Mouse (Mus musculus) gonadal fat pad, adult 2 months (tissue): Measurements from ENCODE around the gene Magel2. TPM values are rescaled to one million over a fixed set of nuclear protein-coding genes. Genes with fewer than 3 reads are reported as not detected.

Experiments used
- DNase-seq: peaks from one replicate; pipeline ENCODE4 v3.0.0-alpha.2; 2012; ENCODE audit warnings: low read depth
- polyA plus RNA-seq: library from polyadenylated mRNA; depleted of rRNA; stranded (reverse); fragments of >200 nt; gene quantifications from 2 replicates; pipeline ENCODE4 v1.2.3, GENCODE M21; 2012; rRNA removed

The Magel2 gene
- polyA plus RNA-seq: not detected in 2 replicates

DNA sequence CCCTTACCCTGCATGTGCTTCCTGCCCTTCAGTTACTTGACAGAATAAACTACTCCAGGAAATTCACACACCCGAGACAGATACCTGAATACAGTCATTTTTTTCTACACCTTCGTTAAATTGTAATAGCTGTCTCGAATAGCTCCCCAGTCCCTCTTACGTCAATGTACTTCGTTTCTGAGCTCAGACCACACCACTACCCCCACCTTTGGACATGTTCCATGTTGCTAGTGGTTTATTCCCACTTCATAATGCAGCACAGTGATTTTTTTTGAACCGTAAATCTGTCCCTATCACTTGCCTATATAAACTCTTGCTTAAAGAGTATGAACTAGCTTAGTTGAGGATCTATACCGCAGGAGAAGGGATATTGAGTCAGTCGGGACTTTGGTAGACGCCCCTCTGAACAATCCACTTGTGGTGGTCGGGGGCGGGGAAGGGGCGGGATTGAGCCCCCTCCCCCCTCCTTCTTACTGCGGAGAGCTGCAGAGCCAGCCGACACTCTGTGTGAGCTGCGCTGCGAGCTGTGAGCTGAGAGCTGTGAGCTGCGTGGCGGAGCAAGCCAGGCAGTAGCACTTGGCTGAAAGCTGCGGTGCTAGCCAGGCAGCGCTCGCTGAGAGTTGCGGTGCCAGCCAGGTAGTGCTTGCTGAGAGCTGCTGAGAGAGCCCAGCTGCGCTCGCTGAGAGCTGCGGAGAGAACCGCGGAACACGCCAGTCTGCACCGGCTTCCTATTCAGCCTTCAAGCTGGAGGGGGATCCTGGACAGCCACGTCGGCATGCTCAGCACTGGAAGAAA lies at the start of gene Magel2:
Gene Magel2 (plus strand): TSS at position 501 of the 795 bp plus-strand sequence.
- DNase-seq: no peak

DNA sequence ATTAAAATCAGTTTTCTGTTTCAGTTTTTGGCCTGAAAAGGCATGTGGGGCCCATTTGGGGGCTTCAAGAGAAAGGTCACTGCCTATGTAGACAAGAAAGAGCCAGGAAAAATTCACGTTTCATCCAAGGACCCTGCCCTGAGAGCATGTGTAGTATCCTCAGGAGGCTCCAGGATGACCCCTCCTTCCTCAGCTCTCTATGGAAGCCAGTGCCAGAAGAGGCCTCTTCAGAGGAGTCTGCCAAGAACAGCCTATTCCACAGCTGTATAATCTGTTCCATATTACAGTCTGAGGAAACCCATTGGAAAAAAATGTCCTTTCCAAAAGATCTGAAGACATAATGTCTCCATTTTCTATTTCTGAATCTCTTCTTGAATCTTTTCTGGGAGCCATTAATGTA lies 31.4 kb upstream of the Magel2 start:
- DNase-seq: no peak

DNA sequence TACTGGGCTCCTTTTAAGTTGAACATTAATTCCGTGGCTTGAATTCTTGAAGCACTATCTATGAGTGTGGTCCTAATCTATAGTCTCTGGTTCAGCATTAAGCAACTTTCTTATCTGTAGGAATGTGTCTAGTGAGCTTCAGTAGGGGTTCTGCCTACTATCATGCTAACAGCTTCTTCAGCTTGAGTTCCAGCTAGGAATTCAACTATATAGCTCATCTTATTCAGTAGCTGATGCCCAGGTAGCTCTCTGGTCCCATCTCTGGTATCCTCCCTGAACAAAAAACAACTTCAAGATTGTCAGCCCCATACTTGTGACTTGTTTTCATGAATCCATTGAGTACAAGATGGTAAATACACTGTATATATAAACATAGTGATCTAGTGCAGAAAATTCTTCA lies 30.5 kb upstream of the Magel2 start, which contains the start of gene Ndn:
Gene Ndn (plus strand): TSS at position 301 of the 400 bp plus-strand sequence.
- DNase-seq: no peak

- no peak for DNase-seq
Observed at GRCm38 (mm10) chr7:62348106-62348803, 28.6 kb upstream of the Magel2 start.

GRCm38 (mm10) chr7:62348804-62349190 lies 28.0 kb upstream of the Magel2 start:
- DNase-seq: no peak

- no peak for DNase-seq
Observed at GRCm38 (mm10) chr7:62351266-62351665, 25.5 kb upstream of the Magel2 start.

- no peak for DNase-seq
Observed at GRCm38 (mm10) chr7:62365039-62365636, 11.7 kb upstream of the Magel2 start.

GRCm38 (mm10) chr7:62366730-62367129 lies 10.1 kb upstream of the Magel2 start:
- DNase-seq: no peak

- DNase-seq: no peak
Observed at GRCm38 (mm10) chr7:62375658-62376057, 1.2 kb upstream of the Magel2 start.

- DNase-seq: no peak
Observed at GRCm38 (mm10) chr7:62377313-62377712, 503 bp downstream of the Magel2 start.

GRCm38 (mm10) chr7:62378529-62378928 lies 1.7 kb downstream of the Magel2 start:
- no peak for DNase-seq

DNA sequence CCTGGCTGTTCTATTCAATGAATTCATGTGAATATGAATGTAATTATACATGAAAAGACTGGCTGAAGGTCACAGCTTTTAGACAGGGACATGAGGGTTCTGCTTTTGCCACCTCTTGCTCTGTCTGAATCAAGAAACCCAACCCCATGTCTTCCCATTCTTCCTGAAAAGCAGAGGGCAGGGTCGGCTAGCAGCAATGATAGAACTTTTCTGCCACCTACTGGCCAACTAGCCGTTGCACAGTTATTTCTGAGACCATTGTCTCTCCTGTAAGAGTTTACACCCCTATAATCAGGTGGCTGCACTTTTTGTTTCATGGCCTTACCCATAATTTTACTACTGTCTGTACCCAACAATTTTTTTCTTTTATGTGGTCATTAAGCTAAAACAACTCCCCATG lies 5.6 kb downstream of the Magel2 start:
- no peak for DNase-seq

- DNase-seq: no peak
Observed at GRCm38 (mm10) chr7:62388291-62388690, 11.5 kb downstream of the Magel2 start.

- no peak for DNase-seq
Observed at GRCm38 (mm10) chr7:62392202-62392601, 15.4 kb downstream of the Magel2 start.

- DNase-seq: no peak
Observed at GRCm38 (mm10) chr7:62406573-62407050, 29.8 kb downstream of the Magel2 start.

GRCm38 (mm10) chr7:62407803-62408202 lies 31.0 kb downstream of the Magel2 start:
- DNase-seq: no peak

DNA sequence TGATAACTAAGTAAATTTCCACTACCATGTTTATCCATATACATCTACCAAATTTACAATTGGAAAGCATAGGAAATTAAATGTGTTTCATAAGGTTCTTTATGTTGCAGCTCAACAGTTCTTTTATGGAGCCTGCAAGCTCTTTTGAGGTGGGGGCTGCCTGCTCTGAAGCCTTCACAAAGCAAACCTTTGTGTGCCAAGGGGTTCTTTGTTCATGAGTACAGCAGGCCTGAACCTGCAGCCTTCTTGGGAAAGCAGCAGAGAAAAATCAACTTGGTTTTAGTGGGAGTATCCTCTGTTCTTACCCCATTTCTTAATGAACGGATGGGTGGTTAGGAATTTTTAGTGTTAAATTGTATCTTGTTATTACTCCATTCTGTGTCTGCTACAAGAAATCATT lies 38.4 kb downstream of the Magel2 start:
- DNase-seq: no peak

DNA sequence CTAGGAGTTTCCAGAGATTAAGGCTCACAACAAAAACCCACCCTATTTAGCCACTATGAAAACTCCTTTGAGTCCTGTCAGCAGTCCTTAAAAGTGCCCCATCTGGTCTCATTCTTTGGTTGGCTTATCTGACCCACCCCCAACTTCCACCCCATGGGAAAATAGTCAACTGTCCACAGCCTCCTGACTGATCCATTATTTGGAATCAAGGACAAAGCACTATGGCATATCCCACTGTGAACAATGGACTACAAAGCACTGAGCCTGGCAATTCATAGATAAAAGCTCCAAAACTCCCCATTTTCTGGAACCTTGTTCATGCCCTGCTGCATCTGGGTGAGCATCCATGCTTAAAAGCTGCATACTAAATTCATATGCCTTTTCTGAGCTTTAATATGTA lies 39.4 kb downstream of the Magel2 start:
- DNase-seq: no peak

DNA sequence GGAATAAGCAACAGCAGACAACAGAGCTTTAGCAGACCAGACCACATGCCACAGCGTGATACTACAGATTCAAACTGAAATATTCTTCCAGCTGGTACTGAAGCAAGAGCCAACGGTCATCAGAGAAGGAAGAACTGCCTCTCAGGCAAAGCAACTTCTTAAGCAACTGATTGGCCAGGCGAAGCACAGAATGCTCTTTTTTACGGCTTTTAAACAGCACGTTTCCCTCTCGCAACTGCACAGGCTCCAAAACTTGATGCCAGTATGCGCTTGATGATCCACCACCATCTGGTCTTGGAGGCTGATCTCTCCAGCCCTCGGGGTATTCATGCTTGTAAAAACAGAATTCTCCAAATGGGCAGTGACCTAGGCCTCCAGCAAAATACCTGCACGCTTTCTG lies 41.5 kb downstream of the Magel2 start:
- no peak for DNase-seq

DNA sequence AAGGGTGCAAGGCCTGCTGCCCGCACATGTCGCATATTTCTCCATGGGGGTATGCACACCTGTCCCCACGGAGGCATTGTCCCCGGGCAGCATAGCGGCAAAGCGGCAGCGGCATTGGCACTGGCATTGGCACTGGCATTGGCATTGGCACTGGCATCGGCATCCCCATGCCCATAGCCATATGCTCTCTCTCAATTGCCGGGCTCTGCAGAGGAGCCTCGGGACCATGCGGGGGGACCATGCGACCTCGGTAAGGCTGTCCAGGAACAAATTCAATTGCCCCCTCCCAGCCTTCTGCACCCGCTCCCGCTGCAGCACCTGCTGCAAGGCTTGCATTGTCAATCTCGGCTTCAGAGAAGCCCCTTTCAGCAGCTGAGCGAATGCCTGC lies 42.3 kb downstream of the Magel2 start:
- DNase-seq: no peak

GRCm38 (mm10) chr7:62419493-62420360 lies 42.9 kb downstream of the Magel2 start, which contains the start of gene Mkrn3:
TSS of gene Mkrn3 (minus strand) at chr7:62420139.
- peak; percentile 8 for DNase-seq

GRCm38 (mm10) chr7:62420566-62420965 lies 43.8 kb downstream of the Magel2 start:
- no peak for DNase-seq
